Mouse (Mus musculus): ENCODE results near the gene Ndufaf2.

DNA sequence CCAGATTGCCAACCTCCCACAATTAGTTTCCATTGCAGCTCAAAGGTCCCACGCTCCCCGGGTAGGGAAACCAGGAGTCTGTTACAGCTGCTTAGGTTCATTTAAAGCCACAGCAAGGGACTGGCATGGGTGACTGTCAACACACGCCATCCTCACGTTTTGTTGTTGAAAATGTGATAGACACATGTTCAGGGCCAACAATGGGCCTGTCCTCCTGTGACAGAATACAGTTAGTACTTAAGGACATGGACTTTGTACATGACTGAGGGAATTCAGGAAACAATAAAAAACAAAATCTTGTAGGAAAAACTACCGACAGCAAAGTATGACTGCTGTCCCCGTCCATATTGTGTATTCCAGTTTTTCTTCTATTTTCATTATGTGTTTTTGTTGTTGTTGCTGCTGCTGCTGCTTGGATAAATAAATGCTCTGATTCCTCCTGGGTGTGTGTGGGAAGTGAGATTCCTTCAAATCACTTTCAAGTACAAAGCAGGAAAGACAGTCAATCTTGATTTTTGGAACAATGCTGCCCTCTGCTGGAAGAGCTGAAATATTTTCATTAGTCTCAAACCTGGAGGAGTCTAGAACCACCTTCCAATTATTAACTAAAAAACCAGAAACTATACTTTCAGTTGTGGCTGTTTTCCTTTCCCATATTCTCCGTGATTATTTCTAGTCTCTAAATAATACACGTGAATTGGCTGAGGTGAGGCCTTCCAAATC, 5.6 kb downstream of the Ndufaf2 start:
- no peak for TF ChIP-seq POLR2A (IDR thresholded peaks at IDR 0.05; ENCODE audit: extremely low read depth, insufficient read depth, low read length)
- peak; percentile 55 for TF ChIP-seq CTCF (IDR thresholded peaks at IDR 0.05; ENCODE audit: low read depth, low read length)

Data from liver, adult 2 months (tissue).